Mouse (Mus musculus) forelimb bud, embryonic 11.5 days (tissue): ENCODE results near the gene Skap1.

Source experiments
- DNase-seq: peaks from one replicate; pipeline ENCODE4 v3.0.0-alpha.2; 2012; ENCODE audit warnings: low read depth, low spot score

Skap1 gene

GRCm38 (mm10) chr11:96622782-96623181 is 158.4 kb downstream of the Skap1 start:
- DNase-seq: peak; percentile 52

- no peak for DNase-seq
These were observed 160.0 kb downstream of the Skap1 start for GRCm38 (mm10) chr11:96624436-96624835.

GRCm38 (mm10) chr11:96629775-96630174 is 165.4 kb downstream of the Skap1 start:
- peak; percentile 48 for DNase-seq

- DNase-seq: no peak
These were observed 167.1 kb downstream of the Skap1 start for GRCm38 (mm10) chr11:96631521-96631920.

GRCm38 (mm10) chr11:96637927-96638326 is 173.5 kb downstream of the Skap1 start:
- no peak for DNase-seq

- no peak for DNase-seq
These were observed 175.4 kb downstream of the Skap1 start for GRCm38 (mm10) chr11:96639805-96640204.

- DNase-seq: peak; percentile 67
These were observed 178.1 kb downstream of the Skap1 start for GRCm38 (mm10) chr11:96642173-96643140.

GRCm38 (mm10) chr11:96644969-96645368 is 180.6 kb downstream of the Skap1 start:
- DNase-seq: no peak

- peak; percentile 19 for DNase-seq
These were observed 181.2 kb downstream of the Skap1 start for GRCm38 (mm10) chr11:96645538-96646037.

- DNase-seq: no peak
These were observed 187.5 kb downstream of the Skap1 start for GRCm38 (mm10) chr11:96651848-96652247.

- no peak for DNase-seq
These were observed 189.5 kb downstream of the Skap1 start for GRCm38 (mm10) chr11:96653867-96654266.

GRCm38 (mm10) chr11:96658420-96658819 is 194.0 kb downstream of the Skap1 start:
- DNase-seq: no peak

GRCm38 (mm10) chr11:96666924-96667323 is 202.5 kb downstream of the Skap1 start:
- no peak for DNase-seq

- DNase-seq: no peak
These were observed 204.0 kb downstream of the Skap1 start for GRCm38 (mm10) chr11:96668367-96668766.

GRCm38 (mm10) chr11:96673792-96674191 is 209.4 kb downstream of the Skap1 start:
- peak; percentile 59 for DNase-seq

GRCm38 (mm10) chr11:96674786-96675365 is 210.5 kb downstream of the Skap1 start:
- DNase-seq: no peak

GRCm38 (mm10) chr11:96678026-96678425 is 213.6 kb downstream of the Skap1 start:
- DNase-seq: no peak

GRCm38 (mm10) chr11:96679026-96679425 is 214.6 kb downstream of the Skap1 start:
- no peak for DNase-seq

GRCm38 (mm10) chr11:96685381-96685780 is 221.0 kb downstream of the Skap1 start:
- DNase-seq: no peak

GRCm38 (mm10) chr11:96686713-96687280 is 222.4 kb downstream of the Skap1 start:
- DNase-seq: peak; percentile 59

- no peak for DNase-seq
These were observed 227.9 kb downstream of the Skap1 start for GRCm38 (mm10) chr11:96692250-96692649.

- no peak for DNase-seq
These were observed 229.0 kb downstream of the Skap1 start for GRCm38 (mm10) chr11:96693360-96693759.
